Mouse (Mus musculus): ENCODE measurements around the gene Kank3.

Kank3 gene

DNA sequence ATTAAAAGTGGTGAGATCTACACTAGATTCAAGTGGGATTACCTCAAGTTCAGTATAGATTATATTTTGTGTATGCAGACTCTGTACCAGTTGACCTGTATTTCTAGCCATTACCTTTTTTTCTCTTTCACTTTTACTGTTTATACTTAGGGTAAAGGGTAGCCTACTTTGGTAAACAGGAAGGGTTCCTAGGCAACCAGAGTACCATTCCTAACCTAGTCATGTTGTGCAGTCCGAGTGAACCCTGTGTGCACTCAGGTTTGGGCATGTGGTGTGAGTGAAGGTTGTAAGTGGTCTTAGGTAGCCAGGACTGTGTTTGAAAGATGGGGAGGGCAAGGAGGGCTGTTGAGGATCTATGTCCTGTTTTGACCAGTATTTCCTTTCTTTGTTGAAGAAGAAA is 41.0 kb downstream of the Kank3 start:
- DNase-seq (ENCODE audit: low read depth, low spot score), result peak; percentile 47

DNA sequence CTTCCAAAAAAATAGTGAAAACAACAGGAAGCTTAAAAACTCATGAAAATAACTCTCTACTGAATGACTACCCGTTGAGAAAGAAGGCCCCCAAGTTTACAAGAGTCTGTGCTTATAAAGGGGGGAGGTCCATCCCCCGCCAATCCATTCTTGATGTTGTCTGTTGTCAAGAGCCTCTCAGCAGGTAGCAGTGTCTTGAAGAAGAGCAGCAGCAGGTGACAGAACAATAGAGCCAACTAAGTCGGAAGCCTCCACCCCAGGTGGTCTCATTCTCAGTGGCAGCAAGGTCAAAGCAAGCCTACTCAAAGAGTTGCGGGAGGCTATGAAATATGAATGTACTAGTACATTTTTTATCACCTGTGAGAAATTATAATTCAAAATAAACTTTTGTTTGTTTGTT is 47.5 kb downstream of the Kank3 start:
- no peak for DNase-seq (ENCODE audit: low read depth, low spot score)

- DNase-seq (ENCODE audit: low read depth, low spot score), result peak; percentile 90
These were observed 55.2 kb downstream of the Kank3 start for GRCm38 (mm10) chr17:33865330-33866030.
